Mouse (Mus musculus) forebrain, embryonic 16.5 days (tissue): Measurements from ENCODE around the gene Fance. TPM values are rescaled to one million over a fixed set of nuclear protein-coding genes. Genes with fewer than 3 reads are reported as not detected.

Experiments used
- ATAC-seq: fragments of 200-750 bp; cut with Nextera tagmentation; 2 replicates; pipeline ENCODE4 v1.8.0; 2017; ENCODE audit warnings: mild to moderate bottlenecking, moderate library complexity
- H3K27ac ChIP-seq: fragments of 300-500 bp; sonication (generic); 2 replicates; pipeline ENCODE4 v1.5.1; 2014; ENCODE audit warnings: low read length, control low read depth
- H3K27me3 ChIP-seq: fragments of 300-500 bp; sonication (generic); replicated peaks from 2 replicates; pipeline ENCODE4 v1.6.1; 2014; ENCODE audit warnings: low read length; ENCODE audit not compliant: control insufficient read depth, insufficient read depth
- H3K36me3 ChIP-seq: fragments of 300-500 bp; sonication (generic); 2 replicates; pipeline ENCODE4 v1.6.1; 2014; ENCODE audit not compliant: control insufficient read depth, insufficient read depth
- H3K4me1 ChIP-seq: fragments of 300-500 bp; sonication (generic); replicated peaks from 2 replicates; pipeline ENCODE4 v1.6.1; 2014; ENCODE audit warnings: low read length; ENCODE audit not compliant: control insufficient read depth, insufficient read depth
- H3K4me2 ChIP-seq: fragments of 300-500 bp; sonication (generic); 2 replicates; pipeline ENCODE4 v1.6.1; 2014; ENCODE audit warnings: mild to moderate bottlenecking, low read length, control low read depth
- H3K4me3 ChIP-seq: fragments of 300-500 bp; sonication (generic); replicated peaks from 2 replicates; pipeline ENCODE4 v1.5.1; 2014; ENCODE audit warnings: mild to moderate bottlenecking, low read length, control low read depth
- H3K9ac ChIP-seq: fragments of 300-500 bp; sonication (generic); replicated peaks from 2 replicates; pipeline ENCODE4 v1.6.1; 2014; ENCODE audit warnings: low read depth, low read length, control low read depth
- H3K9me3 ChIP-seq: fragments of 300-500 bp; sonication (generic); 2 replicates; pipeline ENCODE4 v1.6.1; 2016; ENCODE audit warnings: low read length; ENCODE audit not compliant: control insufficient read depth
- WGBS: fragments of 180-500 bp; shearing (Covaris S2); extraction: QIAGEN DNeasy Blood & Tissue Kit; methylation state at CpG from one replicate; pipeline ENCODE4 v1.1.7; 2014; 5-methylcytosine and 5-hydroxymethylcytosine counted together
- polyA plus RNA-seq: library from polyadenylated mRNA; unstranded; fragments of >200 nt; fragmentation: Nextera tagmentation; extraction: Ambion mirVana; gene quantifications from 2 replicates; pipeline ENCODE4 v1.2.1, GENCODE M21; 2015

The Fance gene
- polyA plus RNA-seq, 1 experiment from 2014 or later, result 25.0 TPM

- Histone ChIP-seq H3K4me1 (no peaks in the 10 kb centered on the region), H3K4me2 (no peak overlapping the region), H3K27ac (no peak overlapping the region), H3K27me3 (peaks cover 11% of the 10 kb centered on the region), H3K36me3 (no peaks in the 10 kb centered on the region), H3K9ac (no peak overlapping the region), H3K9me3 (no peaks in the 10 kb centered on the region), H3K4me3 (no peak overlapping the region)
- 14% methylated on average over 10 of the region's 10 CpGs for WGBS
- ATAC-seq, result no peak
These were observed 60.5 kb downstream of the Fance start for GRCm38 (mm10) chr17:28373821-28374220.

- Histone ChIP-seq H3K4me2 (no peak overlapping the region), H3K36me3 (no peaks in the 10 kb centered on the region), H3K27ac (no peak overlapping the region), H3K9me3 (no peaks in the 10 kb centered on the region), H3K4me3 (no peak overlapping the region), H3K9ac (no peak overlapping the region), H3K4me1 (no peaks in the 10 kb centered on the region), H3K27me3 (peaks cover 11% of the 10 kb centered on the region)
- 21% methylated on average over 16 of the region's 16 CpGs for WGBS
- ATAC-seq, result no peak
These were observed 61.2 kb downstream of the Fance start for GRCm38 (mm10) chr17:28374494-28374893.

- no peak for ATAC-seq
- no peak overlapping the region for H3K9ac ChIP-seq
- no peak overlapping the region for H3K4me2 ChIP-seq
- H3K36me3 ChIP-seq, result no peaks in the 10 kb centered on the region
- H3K27me3 ChIP-seq, result peaks cover 11% of the 10 kb centered on the region
- no peak overlapping the region for H3K4me3 ChIP-seq
- WGBS, result 18% methylated on average over 17 of the region's 17 CpGs
- no peaks in the 10 kb centered on the region for H3K4me1 ChIP-seq
- no peaks in the 10 kb centered on the region for H3K9me3 ChIP-seq
- no peak overlapping the region for H3K27ac ChIP-seq
These were observed 62.3 kb downstream of the Fance start for GRCm38 (mm10) chr17:28375592-28376061.

Other genes starting within 250 kb of the Fance start
- 1.7 and 1.8 TPM in 2 replicates for gene Tcp11, start 232.9 kb upstream of the Fance start, polyA plus RNA-seq
- 4.7 and 4.9 TPM in 2 replicates for gene Scube3, start 171.4 kb upstream of the Fance start, polyA plus RNA-seq
- 34.4 and 40.3 TPM in 2 replicates for gene Zfp523, start 136.4 kb upstream of the Fance start, polyA plus RNA-seq
- 4.5 and 4.6 TPM in 2 replicates for gene Def6, start 105.7 kb upstream of the Fance start, polyA plus RNA-seq
- gene Ppard, start 80.8 kb upstream of the Fance start, polyA plus RNA-seq, result 1.2 and 1.3 TPM in 2 replicates
- gene Rpl10a, start 15.0 kb downstream of the Fance start, polyA plus RNA-seq, result 354 and 367 TPM in 2 replicates
- gene Tead3, start 37.3 kb downstream of the Fance start, polyA plus RNA-seq, result 1.5 and 1.8 TPM in 2 replicates
- gene Tulp1, start 51.7 kb downstream of the Fance start, polyA plus RNA-seq, result 1.5 and 1.7 TPM in 2 replicates
- gene Fkbp5, start 204.0 kb downstream of the Fance start, polyA plus RNA-seq, result 39.3 and 41.7 TPM in 2 replicates
- not detected in 2 replicates for gene Armc12, start 217.3 kb downstream of the Fance start, polyA plus RNA-seq
- not detected in 2 replicates for gene Clpsl2, start 235.9 kb downstream of the Fance start, polyA plus RNA-seq
- not detected in 2 replicates for gene Clps, start 247.2 kb downstream of the Fance start, polyA plus RNA-seq